Mouse (Mus musculus): ENCODE measurements at regions not wholly inside any gene's neighbourhood (a gene's known extent, or its start where the extent isn't known, plus 50 kb on each side); places are given as distances from the start of the nearest gene placed in this dataset.
A peak's percentile ranks its signal among the peaks of the same experiment; 100 is the strongest.
"Not testable (repeated sequence)": the region's sequence is repeated elsewhere in the genome, so short reads cannot be mapped to it uniquely, and the experiment has no call there.

- no peak for DNase-seq (ENCODE audit: inconsistent ontology term)
These were observed 100.1 kb upstream of the Ubl3 start for GRCm38 (mm10) chr5:148652525-148653243.

- DNase-seq (ENCODE audit: inconsistent ontology term): no peak
These were observed 99.1 kb upstream of the Ubl3 start for GRCm38 (mm10) chr5:148651736-148652135.

GRCm38 (mm10) chr5:148649573-148649972, 97.0 kb upstream of the Ubl3 start:
- not testable (repeated sequence) for DNase-seq (ENCODE audit: inconsistent ontology term)

- DNase-seq (ENCODE audit: inconsistent ontology term): no peak
These were observed 96.5 kb upstream of the Ubl3 start for GRCm38 (mm10) chr5:148649123-148649522.

GRCm38 (mm10) chr5:148647644-148648043, 95.1 kb upstream of the Ubl3 start:
- peak; percentile 31 for DNase-seq (ENCODE audit: inconsistent ontology term)

GRCm38 (mm10) chr5:148645772-148646171, 93.2 kb upstream of the Ubl3 start:
- no peak for DNase-seq (ENCODE audit: inconsistent ontology term)

GRCm38 (mm10) chr5:148645191-148645681, 92.6 kb upstream of the Ubl3 start:
- DNase-seq (ENCODE audit: inconsistent ontology term): no peak

- DNase-seq (ENCODE audit: inconsistent ontology term): no peak
These were observed 91.8 kb upstream of the Ubl3 start for GRCm38 (mm10) chr5:148644345-148644744.

- no peak for DNase-seq (ENCODE audit: inconsistent ontology term)
These were observed 89.2 kb upstream of the Ubl3 start for GRCm38 (mm10) chr5:148641652-148642395.

- DNase-seq (ENCODE audit: inconsistent ontology term): no peak
These were observed 87.9 kb upstream of the Ubl3 start for GRCm38 (mm10) chr5:148640523-148640922.

- DNase-seq (ENCODE audit: inconsistent ontology term): no peak
These were observed 82.3 kb upstream of the Ubl3 start for GRCm38 (mm10) chr5:148634919-148635356.

GRCm38 (mm10) chr5:148633999-148634398, 81.4 kb upstream of the Ubl3 start:
- peak; percentile 88 for DNase-seq (ENCODE audit: inconsistent ontology term)

GRCm38 (mm10) chr5:148633331-148633730, 80.7 kb upstream of the Ubl3 start:
- DNase-seq (ENCODE audit: inconsistent ontology term): peak; percentile 72

GRCm38 (mm10) chr5:148632516-148633170, 80.1 kb upstream of the Ubl3 start:
- peak; percentile 75 for DNase-seq (ENCODE audit: inconsistent ontology term)

- no peak for DNase-seq (ENCODE audit: inconsistent ontology term)
These were observed 79.0 kb upstream of the Ubl3 start for GRCm38 (mm10) chr5:148631566-148631965.

GRCm38 (mm10) chr5:148626014-148626413, 73.4 kb upstream of the Ubl3 start:
- DNase-seq (ENCODE audit: inconsistent ontology term): no peak

GRCm38 (mm10) chr5:148624649-148625405, 72.2 kb upstream of the Ubl3 start:
- no peak for DNase-seq (ENCODE audit: inconsistent ontology term)

GRCm38 (mm10) chr5:148620895-148621786, 68.6 kb upstream of the Ubl3 start:
- DNase-seq (ENCODE audit: inconsistent ontology term): no peak

- DNase-seq (ENCODE audit: inconsistent ontology term): no peak
These were observed 67.3 kb upstream of the Ubl3 start for GRCm38 (mm10) chr5:148619917-148620316.

GRCm38 (mm10) chr5:148616426-148616825, 63.8 kb upstream of the Ubl3 start:
- no peak for DNase-seq (ENCODE audit: inconsistent ontology term)
